Mouse (Mus musculus) midbrain, embryonic 14.5 days (tissue): ENCODE results near the gene Pitpnc1. TPM values are rescaled to one million over a fixed set of nuclear protein-coding genes. Genes with fewer than 3 reads are reported as not detected.
"Not testable (repeated sequence)": the region's sequence is repeated elsewhere in the genome, so short reads cannot be mapped to it uniquely, and the experiment has no call there.

Experiments used
- ATAC-seq: fragments of 200-750 bp; cut with Nextera tagmentation; 2 replicates; pipeline ENCODE4 v1.8.0; 2017; ENCODE audit warnings: moderate number of reproducible peaks, moderate library complexity; ENCODE audit not compliant: low FRiP score, low TSS enrichment
- DNase-seq: peaks from one replicate; pipeline ENCODE4 v3.0.0-alpha.2; 2015
- H3K27ac ChIP-seq: fragments of 300-500 bp; sonication (generic); replicated peaks from 2 replicates; pipeline ENCODE4 v1.5.1; 2014; ENCODE audit warnings: mild to moderate bottlenecking, low read depth, low read length, moderate library complexity
- H3K27me3 ChIP-seq: fragments of 300-500 bp; sonication (generic); 2 replicates; pipeline ENCODE4 v1.6.1; 2014; ENCODE audit warnings: low read length, control low read depth, mixed read lengths; ENCODE audit not compliant: control insufficient read depth, insufficient read depth
- H3K36me3 ChIP-seq: fragments of 300-500 bp; sonication (generic); 2 replicates; pipeline ENCODE4 v1.6.1; 2014; ENCODE audit warnings: low read length, control low read depth; ENCODE audit not compliant: control insufficient read depth, insufficient read depth
- H3K4me1 ChIP-seq: fragments of 300-500 bp; sonication (generic); 2 replicates; pipeline ENCODE4 v1.6.1; 2014; ENCODE audit warnings: mild to moderate bottlenecking, antibody characterized with exemption, low read length, control low read depth; ENCODE audit not compliant: control insufficient read depth, insufficient read depth
- H3K4me2 ChIP-seq: fragments of 300-500 bp; sonication (generic); 2 replicates; pipeline ENCODE4 v1.6.1; 2014; ENCODE audit warnings: mild to moderate bottlenecking, low read length, moderate library complexity
- H3K4me3 ChIP-seq: fragments of 300-500 bp; sonication (generic); replicated peaks from 2 replicates; pipeline ENCODE4 v1.5.1; 2014; ENCODE audit warnings: low read depth, low read length
- H3K9ac ChIP-seq: fragments of 300-500 bp; sonication (generic); replicated peaks from 2 replicates; pipeline ENCODE4 v1.6.1; 2014; ENCODE audit warnings: mild to moderate bottlenecking, low read length, moderate library complexity
- H3K9me3 ChIP-seq: fragments of 300-500 bp; sonication (generic); 2 replicates; pipeline ENCODE4 v1.6.1; 2016; ENCODE audit warnings: low read length, control low read depth, mixed read lengths; ENCODE audit not compliant: control insufficient read depth
- WGBS: fragments of 180-500 bp; shearing (Covaris S2); extraction: QIAGEN DNeasy Blood & Tissue Kit; methylation state at CpG from one replicate; pipeline ENCODE4 v1.1.7; 2014; 5-methylcytosine and 5-hydroxymethylcytosine counted together
- polyA plus RNA-seq: library from polyadenylated mRNA; unstranded; fragments of >200 nt; fragmentation: Nextera tagmentation; extraction: Ambion mirVana; gene quantifications from 2 replicates; pipeline ENCODE4 v1.2.1, GENCODE M21; 2014

Gene Pitpnc1
- polyA plus RNA-seq, 1 experiment from 2014 or later: 42.1 TPM

- H3K4me1 ChIP-seq, H3K27ac ChIP-seq, H3K9ac ChIP-seq, H3K9me3 ChIP-seq, DNase-seq, ATAC-seq, H3K27me3 ChIP-seq, H3K4me3 ChIP-seq, H3K36me3 ChIP-seq, H3K4me2 ChIP-seq: not testable (repeated sequence)
- WGBS: 100% methylated on average over 3 of the region's 4 CpGs
Measured at GRCm38 (mm10) chr11:107504364-107504763, 33.9 kb upstream of the Pitpnc1 start.

- no peak overlapping the region for H3K27ac ChIP-seq
- H3K36me3 ChIP-seq: peaks cover 15% of the 10 kb centered on the region
- H3K4me2 ChIP-seq: no peak overlapping the region
- ATAC-seq (no peak), DNase-seq (no peak)
- 87% methylated on average over 8 of the region's 8 CpGs for WGBS
- H3K4me1 ChIP-seq: no peaks in the 10 kb centered on the region
- H3K9ac ChIP-seq: no peak overlapping the region
- H3K27me3 ChIP-seq: no peaks in the 10 kb centered on the region
- no peaks in the 10 kb centered on the region for H3K9me3 ChIP-seq
- no peak overlapping the region for H3K4me3 ChIP-seq
Measured at GRCm38 (mm10) chr11:107502801-107503200, 32.3 kb upstream of the Pitpnc1 start.

DNA sequence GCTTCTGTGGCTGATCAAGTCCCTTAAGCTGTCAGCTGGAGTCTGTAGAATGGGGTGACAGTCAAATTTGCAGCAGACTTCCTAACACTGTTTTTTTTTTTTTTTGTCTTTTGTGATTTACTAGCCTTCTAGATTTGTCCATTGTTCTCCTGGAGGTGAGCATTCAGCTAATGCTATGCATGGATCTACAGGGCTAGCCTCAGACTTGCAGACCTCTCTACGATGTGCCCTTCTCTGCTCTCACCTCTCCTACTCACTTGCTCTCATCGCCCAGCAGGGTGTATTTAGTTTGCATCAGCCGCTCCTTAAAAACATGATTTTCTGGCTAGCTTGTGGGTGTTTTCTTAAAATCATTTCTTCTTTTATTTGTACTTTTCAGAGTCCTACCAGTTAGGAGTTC is 13.8 kb upstream of the Pitpnc1 start:
- H3K4me1 ChIP-seq: peaks cover 11% of the 10 kb centered on the region
- DNase-seq (no peak), ATAC-seq (no peak)
- H3K36me3 ChIP-seq: peaks cover 48% of the 10 kb centered on the region
- H3K27me3 ChIP-seq: no peaks in the 10 kb centered on the region
- H3K4me2 ChIP-seq: no peak overlapping the region
- H3K9ac ChIP-seq: no peak overlapping the region; the same call in 1 of the 2 replicates
- WGBS: 96% methylated on average over 3 of the region's 3 CpGs
- no peaks in the 10 kb centered on the region for H3K9me3 ChIP-seq
- no peak overlapping the region for H3K27ac ChIP-seq
- no peak overlapping the region for H3K4me3 ChIP-seq

GRCm38 (mm10) chr11:107479862-107480203 is 9.3 kb upstream of the Pitpnc1 start:
- Histone ChIP-seq H3K27ac (0 out of 2 replicates have a peak overlapping the region, but pooled peaks have one; percentile 55), H3K4me2 (peak overlapping the region; percentile 97), H3K4me3 (peak overlapping the region; percentile 63), H3K9ac (peak overlapping the region; percentile 94), H3K9me3 (no peaks in the 10 kb centered on the region), H3K27me3 (no peaks in the 10 kb centered on the region), H3K36me3 (peaks cover 5% of the 10 kb centered on the region; the same call in 1 of the 2 replicates), H3K4me1 (peaks cover 11% of the 10 kb centered on the region)
- no peak for DNase-seq
- no peak for ATAC-seq
- WGBS: 3% methylated on average over 10 of the region's 10 CpGs

DNA sequence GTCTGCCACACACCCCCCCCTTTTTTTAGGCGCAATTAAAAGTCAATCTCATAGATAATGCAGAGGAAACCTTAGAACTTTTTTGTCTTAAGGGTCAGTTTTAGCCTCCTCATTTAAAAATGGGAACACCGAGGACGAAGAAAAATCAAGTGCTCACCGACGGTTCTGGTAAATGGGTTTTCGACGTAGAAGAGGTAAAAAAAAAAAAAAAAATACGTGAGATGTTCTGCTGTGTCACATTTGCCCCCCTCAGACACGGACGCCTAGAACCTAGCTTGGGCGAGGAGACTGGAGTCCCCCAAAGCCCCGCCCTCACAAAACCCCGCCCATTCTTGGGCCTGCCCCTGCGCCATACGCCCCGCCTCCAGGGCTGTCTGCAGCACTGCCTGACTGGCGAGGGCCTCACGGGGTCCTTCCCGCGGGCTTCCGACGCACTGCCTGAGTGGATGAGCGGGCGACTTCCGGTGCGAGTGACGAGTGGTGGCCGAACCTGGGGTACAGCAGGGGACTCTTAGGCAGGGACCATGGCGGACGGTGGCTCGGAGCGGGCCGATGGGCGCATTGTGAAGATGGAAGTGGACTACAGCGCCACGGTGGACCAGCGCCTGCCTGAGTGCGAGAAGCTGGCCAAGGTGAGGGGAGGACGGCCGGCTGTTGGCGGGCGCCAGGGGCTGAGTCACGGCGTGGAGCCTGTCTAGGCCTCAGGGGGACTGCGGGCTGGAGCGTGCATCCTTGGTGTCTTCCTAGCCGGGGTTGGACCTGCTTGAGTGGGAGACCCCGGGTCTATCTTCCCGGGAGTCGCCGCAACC is 8.8 kb upstream of the Pitpnc1 start, which contains the start of gene Psmd12:
Gene Psmd12, plus strand, starts transcription at position 432 of the 809 bp plus-strand sequence.
- Histone ChIP-seq H3K9ac (peak within 1 kb of the TSS; percentile 94), H3K27ac (0 out of 2 replicates have a peak within 1 kb of the TSS, but pooled peaks have one; percentile 55), H3K4me1 (peaks cover 11% of the 10 kb centered on the region), H3K9me3 (no peaks in the 10 kb centered on the region), H3K4me2 (peak within 1 kb of the TSS; percentile 97), H3K4me3 (peak within 1 kb of the TSS; percentile 63), H3K27me3 (no peaks in the 10 kb centered on the region), H3K36me3 (no peaks in the 10 kb centered on the region)
- WGBS: under 1% methylated on average over 51 of the region's 51 CpGs
- peak; percentile 99 for ATAC-seq
- peak; percentile 99 for DNase-seq

DNA sequence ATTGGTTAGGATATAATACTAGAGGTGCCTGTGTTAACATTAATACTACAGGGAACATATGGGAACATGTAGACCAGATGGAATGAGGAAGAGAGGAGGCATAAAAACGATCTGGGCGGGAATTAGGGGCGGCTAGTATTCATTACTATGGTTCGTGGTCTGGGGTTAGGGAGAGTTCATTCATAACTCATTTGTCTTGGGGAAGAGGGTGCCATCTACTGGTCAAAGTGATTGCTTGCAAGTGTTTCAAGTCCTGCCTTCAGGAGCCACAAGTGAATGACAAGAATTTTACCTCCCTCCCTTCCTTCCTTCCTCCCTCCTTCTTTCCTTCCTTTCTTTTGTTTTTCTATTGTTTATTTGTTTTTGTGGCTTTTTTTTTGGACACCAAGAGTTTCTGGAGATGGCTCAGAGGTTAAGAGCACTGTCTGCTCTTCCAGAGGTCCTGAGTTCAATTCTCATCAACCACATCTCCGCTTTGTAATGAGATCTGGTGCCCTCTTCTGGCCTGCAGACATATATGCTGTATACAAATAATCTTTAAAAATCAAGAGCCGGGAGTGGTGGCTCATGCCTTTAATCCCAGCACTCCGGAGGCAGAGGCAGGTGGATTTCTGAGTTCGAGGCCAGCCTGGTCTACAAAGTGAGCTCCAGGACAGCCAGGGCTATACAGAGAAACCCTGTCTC is 2.8 kb upstream of the Pitpnc1 start:
- Histone ChIP-seq H3K36me3 (no peaks in the 10 kb centered on the region), H3K4me1 (peaks cover 4% of the 10 kb centered on the region), H3K9ac (no peak overlapping the region), H3K4me2 (no peak overlapping the region), H3K9me3 (no peaks in the 10 kb centered on the region), H3K27ac (no peak overlapping the region), H3K27me3 (no peaks in the 10 kb centered on the region), H3K4me3 (no peak overlapping the region)
- no peak for ATAC-seq
- WGBS: 25% methylated on average over 8 of the region's 8 CpGs
- DNase-seq: peak; percentile 91

GRCm38 (mm10) chr11:107472304-107472703 is 1.8 kb upstream of the Pitpnc1 start:
- H3K27ac ChIP-seq: no peak overlapping the region
- H3K4me2 ChIP-seq: no peak overlapping the region
- no peak for DNase-seq
- H3K4me1 ChIP-seq: peaks cover 9% of the 10 kb centered on the region
- H3K4me3 ChIP-seq: no peak overlapping the region
- ATAC-seq: no peak
- H3K9ac ChIP-seq: no peak overlapping the region
- no peaks in the 10 kb centered on the region for H3K9me3 ChIP-seq
- 95% methylated on average over 3 of the region's 3 CpGs for WGBS
- no peaks in the 10 kb centered on the region for H3K27me3 ChIP-seq
- no peaks in the 10 kb centered on the region for H3K36me3 ChIP-seq

GRCm38 (mm10) chr11:107471071-107471720 is 697 bp upstream of the Pitpnc1 start:
- WGBS: 4% methylated on average over 11 of the region's 11 CpGs
- no peak for ATAC-seq

More at GRCm38 (mm10) chr11:107471071-107471720, 697 bp upstream of the Pitpnc1 start:
- Histone ChIP-seq H3K4me2 (peak overlapping the region; percentile 77), H3K27me3 (no peaks in the 10 kb centered on the region), H3K36me3 (no peaks in the 10 kb centered on the region), H3K9me3 (no peaks in the 10 kb centered on the region), H3K4me3 (peak overlapping the region; percentile 90), H3K27ac (peak overlapping the region; percentile 89), H3K9ac (peak overlapping the region; percentile 83; the same call in 1 of the 2 replicates), H3K4me1 (peaks cover 12% of the 10 kb centered on the region)
- DNase-seq: no peak
